Mouse (Mus musculus) myocyte (in vitro differentiated cells): ENCODE data around the gene Pakap.

ENCODE experiments used
- CEBPB ChIP-seq: IDR thresholded peaks from 2 replicates; pipeline ENCODE4 v1.6.1; 2011; ENCODE audit warnings: mild to moderate bottlenecking, moderate library complexity; ENCODE audit not compliant: poor library complexity, insufficient read depth, severe bottlenecking
- E2F4 ChIP-seq: IDR thresholded peaks from one replicate; pipeline ENCODE4 v1.6.1; 2011; ENCODE audit warnings: mild to moderate bottlenecking, control low read depth, moderate library complexity; ENCODE audit not compliant: insufficient read depth
- MAX ChIP-seq: IDR thresholded peaks from one replicate; pipeline ENCODE4 v1.6.1; 2011; ENCODE audit warnings: low read depth, mild to moderate bottlenecking, control low read depth
- POLR2A ChIP-seq: IDR thresholded peaks from one replicate; pipeline ENCODE4 v1.6.1; 2011; ENCODE audit warnings: low read depth, mild to moderate bottlenecking, control low read depth, moderate library complexity; ENCODE audit not compliant: insufficient read length
- POLR2AphosphoS2 ChIP-seq: IDR thresholded peaks from one replicate; pipeline ENCODE4 v1.6.1; 2011; ENCODE audit warnings: low read depth, control low read depth; ENCODE audit not compliant: insufficient read length

DNA sequence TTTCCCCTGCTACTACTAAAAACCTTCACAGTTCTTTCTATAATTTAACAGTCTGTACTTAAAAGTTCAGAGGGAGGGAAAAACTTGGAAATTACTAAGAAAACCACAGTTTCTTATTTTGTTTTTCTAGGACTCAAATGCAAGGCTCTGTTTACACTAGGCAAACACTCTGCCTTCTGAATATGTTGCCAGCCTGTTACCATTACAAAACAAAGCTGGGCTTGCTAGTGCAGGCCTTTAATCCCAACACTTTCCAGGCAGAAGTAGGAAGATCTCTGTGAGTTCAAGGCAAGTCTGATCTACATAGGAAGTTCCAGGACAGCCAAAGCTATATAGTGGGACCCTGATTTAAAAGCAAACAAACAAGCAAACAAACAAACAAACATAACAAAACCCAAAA is 207.6 kb downstream of the Pakap start:
- no peak for TF ChIP-seq E2F4
- no peak for TF ChIP-seq POLR2A
- no peak for TF ChIP-seq MAX
- no peak for TF ChIP-seq POLR2AphosphoS2
- no peak for TF ChIP-seq CEBPB
